Mouse (Mus musculus) testis, adult 2 months (tissue): ENCODE measurements around the gene Hmga2. TPM values are rescaled to one million over a fixed set of nuclear protein-coding genes. Genes with fewer than 3 reads are reported as not detected.

Experiments
- H3K27ac ChIP-seq: fragments of 200-500 bp; 2 replicates; pipeline ENCODE4 v1.5.1; 2012; ENCODE audit warnings: low read depth, low read length; ENCODE audit not compliant: control insufficient read depth, insufficient read depth
- H3K27me3 ChIP-seq: fragments of 200-500 bp; 2 replicates; pipeline ENCODE4 v1.6.1; 2012; ENCODE audit warnings: mild to moderate bottlenecking, low read length, moderate library complexity; ENCODE audit not compliant: control insufficient read depth, insufficient read depth
- H3K36me3 ChIP-seq: fragments of 200-500 bp; 2 replicates; pipeline ENCODE4 v1.6.1; 2012; ENCODE audit warnings: mild to moderate bottlenecking, low read length; ENCODE audit not compliant: control insufficient read depth, insufficient read depth
- H3K4me1 ChIP-seq: fragments of 200-500 bp; 2 replicates; pipeline ENCODE4 v1.6.1; 2012; ENCODE audit warnings: low read length; ENCODE audit not compliant: control insufficient read depth, insufficient read depth
- H3K4me3 ChIP-seq: fragments of 200-500 bp; 2 replicates; pipeline ENCODE4 v1.5.1; 2012; ENCODE audit warnings: low read depth, mild to moderate bottlenecking, low read length, moderate library complexity, mixed read lengths; ENCODE audit not compliant: control insufficient read depth
- CTCF ChIP-seq: fragments of 200-500 bp; IDR thresholded peaks from 2 replicates; pipeline ENCODE4 v1.5.1; 2012; ENCODE audit warnings: low read depth, mild to moderate bottlenecking, inconsistent platforms, low read length, moderate library complexity; ENCODE audit not compliant: control insufficient read depth, insufficient read depth, insufficient replicate concordance
- POLR2A ChIP-seq: fragments of 200-500 bp; IDR thresholded peaks from 2 replicates; pipeline ENCODE4 v1.6.1; 2012; ENCODE audit warnings: low read depth, mild to moderate bottlenecking, inconsistent platforms, low read length, moderate library complexity; ENCODE audit not compliant: control insufficient read depth
- polyA plus RNA-seq: library from polyadenylated mRNA; depleted of rRNA; stranded (reverse); fragments of >200 nt; gene quantifications from 2 replicates; pipeline ENCODE4 v1.2.3, GENCODE M21; 2012

Gene Hmga2
- polyA plus RNA-seq, 1 experiment = 0.42 TPM

DNA sequence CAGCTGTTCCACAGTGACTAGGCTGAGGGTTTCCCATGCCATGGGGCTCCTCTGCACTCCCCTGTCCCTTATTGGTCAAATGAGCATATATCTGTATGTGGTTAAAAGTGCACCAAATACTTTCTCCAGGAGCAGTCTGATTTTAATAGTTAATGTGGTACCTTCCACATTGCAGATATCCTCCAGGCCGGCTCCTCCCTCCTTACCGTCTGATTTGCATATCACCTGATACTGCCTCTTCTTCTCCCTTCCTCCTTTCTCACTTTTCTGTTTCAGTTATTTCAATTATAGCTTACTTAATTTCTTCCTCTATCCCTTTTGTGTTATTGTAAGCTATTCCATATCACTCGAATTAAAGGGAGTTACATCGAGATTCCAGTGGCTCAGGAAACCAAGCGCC is 27.7 kb upstream of the Hmga2 start:
- H3K27ac ChIP-seq = no peak overlapping the region
- no peaks in the 10 kb centered on the region for H3K27me3 ChIP-seq
- TF ChIP-seq CTCF = no peak
- TF ChIP-seq POLR2A = no peak
- no peaks in the 10 kb centered on the region for H3K4me1 ChIP-seq
- no peak overlapping the region for H3K4me3 ChIP-seq
- no peaks in the 10 kb centered on the region for H3K36me3 ChIP-seq

DNA sequence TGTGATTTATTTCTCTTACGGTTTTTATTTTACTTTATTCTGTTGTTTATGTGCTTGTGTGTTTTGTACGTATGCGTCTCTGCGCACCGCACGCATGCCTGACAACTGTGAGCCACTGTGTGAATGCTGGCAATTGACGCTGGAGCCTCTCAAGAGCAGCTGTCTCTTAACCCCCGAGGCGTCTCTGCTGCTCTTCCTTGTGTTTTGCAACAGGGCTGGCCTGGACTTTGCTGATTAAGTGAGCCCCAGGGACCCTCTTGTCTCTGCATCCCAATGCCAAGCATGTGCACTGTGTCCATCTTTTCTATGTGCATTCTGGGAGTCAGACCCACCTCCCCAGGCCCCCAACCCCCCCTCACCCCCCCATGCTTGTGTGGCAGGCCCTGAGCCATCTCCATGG is 24.5 kb upstream of the Hmga2 start:
- no peaks in the 10 kb centered on the region for H3K27me3 ChIP-seq

DNA sequence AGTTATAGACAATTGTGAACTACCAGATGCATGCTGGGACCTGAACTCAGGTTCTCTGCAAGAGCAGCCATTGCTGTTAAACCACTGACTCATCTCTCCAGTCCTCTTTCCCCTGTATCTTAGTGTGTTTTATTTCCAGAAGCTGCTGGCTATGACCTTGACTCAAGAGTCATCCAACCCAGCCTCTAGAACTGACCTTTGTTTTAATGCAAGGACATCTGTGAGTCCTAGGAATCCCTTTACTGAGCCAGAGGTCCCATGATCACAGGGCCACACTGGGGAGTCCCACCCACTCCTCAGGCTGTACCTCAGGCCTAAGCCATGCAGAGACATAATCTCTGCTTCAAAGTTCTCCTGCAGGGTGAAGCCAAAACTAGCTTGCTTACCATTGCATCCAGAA is 21.8 kb upstream of the Hmga2 start:
- no peak overlapping the region for H3K4me3 ChIP-seq
- no peak overlapping the region for H3K27ac ChIP-seq
- no peaks in the 10 kb centered on the region for H3K4me1 ChIP-seq
- H3K27me3 ChIP-seq = no peaks in the 10 kb centered on the region
- TF ChIP-seq CTCF (no peak), POLR2A (no peak)
- no peaks in the 10 kb centered on the region for H3K36me3 ChIP-seq

More for the DNA sequence above, 24.5 kb upstream of the Hmga2 start:
- TF ChIP-seq POLR2A = no peak
- TF ChIP-seq CTCF = no peak
- Histone ChIP-seq H3K27ac (no peak overlapping the region), H3K36me3 (no peaks in the 10 kb centered on the region), H3K4me3 (no peak overlapping the region), H3K4me1 (no peaks in the 10 kb centered on the region)

DNA sequence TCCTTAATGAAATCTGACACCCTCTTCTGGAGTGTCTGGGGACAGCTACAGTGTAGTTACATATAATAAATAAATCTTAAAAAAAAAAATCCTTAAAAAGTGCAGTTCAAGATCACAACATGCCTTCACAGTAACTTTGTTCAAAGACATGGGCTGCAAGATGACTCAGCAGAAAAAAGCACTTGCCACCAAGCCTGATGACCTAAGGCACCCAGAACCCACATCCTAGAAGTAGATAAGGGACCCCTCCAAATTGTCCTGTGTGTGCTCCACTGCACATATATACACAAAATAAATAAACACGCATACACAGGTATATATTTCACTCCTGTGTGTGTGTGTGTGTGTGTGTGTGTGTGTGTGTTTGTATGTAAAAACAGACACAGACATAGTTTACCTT is 18.4 kb upstream of the Hmga2 start:
- no peak overlapping the region for H3K4me3 ChIP-seq
- H3K4me1 ChIP-seq = no peaks in the 10 kb centered on the region
- no peak overlapping the region for H3K27ac ChIP-seq
- no peaks in the 10 kb centered on the region for H3K27me3 ChIP-seq
- no peaks in the 10 kb centered on the region for H3K36me3 ChIP-seq
- TF ChIP-seq CTCF = no peak
- TF ChIP-seq POLR2A = no peak

DNA sequence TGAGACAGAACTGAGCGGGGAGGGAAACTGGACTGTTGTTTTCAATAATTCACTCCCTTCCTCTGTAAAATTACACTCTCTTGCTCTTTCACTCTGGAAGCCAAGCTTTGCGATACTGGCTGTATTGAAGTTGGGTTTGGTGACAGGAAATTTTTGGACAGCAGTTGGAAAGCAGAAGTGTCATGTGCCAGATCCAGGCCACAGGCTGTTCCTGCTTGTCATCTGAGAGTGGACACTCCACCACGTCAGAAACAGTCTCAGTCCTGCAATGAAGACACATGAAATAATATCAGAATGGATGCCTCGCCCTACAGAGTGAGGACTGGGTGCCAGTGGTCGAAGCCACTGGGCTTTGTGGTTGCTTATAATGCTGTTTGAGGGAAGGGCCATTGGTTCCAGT is 15.2 kb upstream of the Hmga2 start:
- no peaks in the 10 kb centered on the region for H3K36me3 ChIP-seq
- TF ChIP-seq POLR2A = no peak
- no peak for TF ChIP-seq CTCF
- no peaks in the 10 kb centered on the region for H3K27me3 ChIP-seq
- H3K4me1 ChIP-seq = no peaks in the 10 kb centered on the region
- H3K27ac ChIP-seq = no peak overlapping the region
- no peak overlapping the region for H3K4me3 ChIP-seq

DNA sequence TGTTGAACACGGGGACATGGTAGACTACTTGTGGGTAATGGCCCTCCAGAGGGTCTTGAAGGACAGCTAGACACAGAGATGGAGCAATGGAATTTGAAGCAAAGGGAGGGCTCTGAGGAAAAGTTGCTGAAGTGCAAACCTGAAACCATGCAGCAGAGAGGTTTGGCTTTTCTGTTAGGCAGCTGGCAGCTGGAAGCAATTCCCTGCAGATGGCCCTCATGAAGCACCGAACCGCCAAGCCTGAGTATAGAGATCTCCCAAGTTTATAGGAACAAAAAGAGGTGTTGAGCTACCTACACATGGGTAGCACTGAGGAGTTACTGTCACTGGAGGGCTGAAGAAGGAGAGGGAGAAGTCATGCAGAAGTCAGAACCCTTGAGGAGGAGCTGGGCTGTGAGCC is 13.3 kb upstream of the Hmga2 start:
- Histone ChIP-seq H3K27ac (no peak overlapping the region), H3K27me3 (no peaks in the 10 kb centered on the region)
- no peak for TF ChIP-seq CTCF
- no peak for TF ChIP-seq POLR2A

DNA sequence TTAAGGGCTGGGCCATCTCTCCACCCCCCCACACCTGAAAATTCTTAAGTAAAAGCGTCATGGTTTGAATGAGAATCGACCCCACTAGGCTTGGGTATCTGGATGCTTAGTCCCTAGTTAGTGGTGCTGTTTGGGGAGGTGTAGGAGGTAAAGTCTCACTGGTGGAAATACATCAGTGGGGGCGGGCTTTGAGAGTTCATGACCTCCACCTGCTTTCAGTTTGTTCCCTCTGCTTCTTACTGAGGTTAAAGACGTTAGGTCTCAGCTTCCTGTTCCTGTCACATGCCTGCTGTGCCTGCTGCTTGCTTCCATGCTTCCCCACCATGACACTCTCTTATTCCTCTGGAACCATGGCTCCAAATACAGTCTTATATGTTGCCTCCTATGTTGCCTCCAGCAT is 12.3 kb upstream of the Hmga2 start:
- H3K4me1 ChIP-seq = no peaks in the 10 kb centered on the region

More for the DNA sequence above, 13.3 kb upstream of the Hmga2 start:
- H3K36me3 ChIP-seq = no peaks in the 10 kb centered on the region
- H3K4me1 ChIP-seq = no peaks in the 10 kb centered on the region
- H3K4me3 ChIP-seq = no peak overlapping the region

DNA sequence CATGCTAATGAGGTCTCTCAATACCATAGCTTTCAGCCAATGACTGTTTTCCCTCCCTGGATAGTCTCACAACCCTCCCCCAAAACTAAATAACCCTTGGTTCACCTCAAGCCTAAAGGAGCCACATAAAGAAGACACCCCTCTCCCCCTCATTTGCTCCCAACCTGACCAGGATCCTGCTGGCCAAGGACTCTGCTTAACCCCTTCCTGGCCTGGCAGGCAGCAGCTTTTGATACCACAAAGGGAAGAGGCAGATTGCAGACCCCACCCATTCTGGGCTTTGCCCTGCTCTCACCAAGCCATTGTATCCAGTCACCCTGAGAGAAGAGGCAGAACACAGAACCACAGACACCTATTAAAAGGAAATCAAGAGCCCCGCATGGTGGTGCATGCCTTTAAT is 11.6 kb upstream of the Hmga2 start:
- no peak overlapping the region for H3K27ac ChIP-seq
- H3K36me3 ChIP-seq = no peaks in the 10 kb centered on the region
- no peak overlapping the region for H3K4me3 ChIP-seq
- no peaks in the 10 kb centered on the region for H3K27me3 ChIP-seq
- TF ChIP-seq POLR2A (no peak), CTCF (no peak)
- no peaks in the 10 kb centered on the region for H3K4me1 ChIP-seq

More for the DNA sequence above, 12.3 kb upstream of the Hmga2 start:
- H3K27ac ChIP-seq = no peak overlapping the region
- no peak overlapping the region for H3K4me3 ChIP-seq
- H3K27me3 ChIP-seq = no peaks in the 10 kb centered on the region
- H3K36me3 ChIP-seq = no peaks in the 10 kb centered on the region
- no peak for TF ChIP-seq POLR2A
- no peak for TF ChIP-seq CTCF
